Mouse (Mus musculus) cerebellum, postnatal 25 days (tissue): Measurements from ENCODE around the gene Adarb1.
A peak's percentile ranks its signal among the peaks of the same experiment; 100 is the strongest.

Experiments
- DNase-seq, 2 experiments: peaks; one replicate each; pipeline ENCODE4 v3.0.0; 2021; ENCODE audit warnings: mixed read lengths in 2 of 2

The Adarb1 gene

DNA sequence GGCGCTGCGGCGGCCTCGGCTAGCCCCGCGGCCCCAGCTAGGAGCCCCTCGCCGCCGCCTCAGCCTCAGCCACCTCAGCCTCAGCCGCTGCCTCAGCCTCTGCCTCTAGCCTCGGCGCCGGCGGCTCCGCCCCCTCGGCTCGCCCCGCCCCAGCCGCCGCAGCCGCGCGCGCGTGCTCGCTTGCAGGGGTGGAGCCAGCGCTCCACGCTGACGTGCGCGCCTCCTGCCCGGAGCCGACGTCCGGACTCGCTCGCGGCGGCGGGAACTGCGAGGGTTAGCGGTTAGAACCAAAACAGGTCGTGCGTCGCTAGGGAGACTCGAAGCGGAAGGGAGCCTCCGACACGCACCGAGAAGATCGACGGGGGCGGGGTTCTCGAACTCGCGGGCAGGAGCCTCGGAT is at the start of gene Adarb1:
TSS of gene Adarb1 (minus strand) at position 133 of the 400 bp plus-strand sequence.
- DNase-seq, result peak; percentile 93 to 96

DNA sequence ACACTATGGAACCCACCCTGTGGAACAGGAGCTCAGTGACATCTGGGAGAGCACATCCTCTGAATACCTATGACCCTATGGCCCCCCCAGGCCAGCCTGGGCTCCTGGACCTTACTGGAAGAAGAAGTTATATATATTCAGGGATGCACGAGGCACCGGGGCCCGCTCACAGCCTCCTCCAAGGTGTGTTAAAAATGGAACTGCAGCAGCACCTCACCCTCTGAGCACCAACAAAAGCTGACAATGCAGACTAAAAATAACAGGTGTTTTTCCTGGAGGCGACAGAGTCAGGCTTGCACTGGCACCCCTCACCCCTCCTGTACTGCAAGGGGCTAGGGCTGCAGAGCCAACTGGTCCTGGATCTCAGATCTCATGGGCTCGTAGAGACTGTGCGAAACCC is 49.3 kb upstream of the Adarb1 start:
- no peak for DNase-seq

DNA sequence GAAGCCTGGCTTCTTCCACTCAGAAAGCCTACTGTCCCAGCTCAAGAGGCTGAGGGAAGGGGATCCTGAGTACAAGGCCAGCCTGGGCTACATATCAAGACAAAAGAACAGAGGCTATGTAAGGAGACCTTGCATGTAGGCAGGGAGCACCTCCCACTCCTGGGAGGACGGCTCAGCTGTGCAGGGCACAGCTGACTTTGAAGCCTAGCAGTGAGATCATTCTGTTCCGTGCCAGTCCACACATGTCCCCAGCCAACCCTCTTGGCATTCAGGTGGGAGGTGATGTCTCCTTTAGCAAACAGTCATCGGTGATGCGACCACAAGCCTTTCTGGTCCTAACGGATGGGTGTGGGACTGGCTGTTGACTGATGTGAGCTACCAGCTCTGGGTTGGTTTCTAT is 47.8 kb upstream of the Adarb1 start:
- no peak for DNase-seq

DNA sequence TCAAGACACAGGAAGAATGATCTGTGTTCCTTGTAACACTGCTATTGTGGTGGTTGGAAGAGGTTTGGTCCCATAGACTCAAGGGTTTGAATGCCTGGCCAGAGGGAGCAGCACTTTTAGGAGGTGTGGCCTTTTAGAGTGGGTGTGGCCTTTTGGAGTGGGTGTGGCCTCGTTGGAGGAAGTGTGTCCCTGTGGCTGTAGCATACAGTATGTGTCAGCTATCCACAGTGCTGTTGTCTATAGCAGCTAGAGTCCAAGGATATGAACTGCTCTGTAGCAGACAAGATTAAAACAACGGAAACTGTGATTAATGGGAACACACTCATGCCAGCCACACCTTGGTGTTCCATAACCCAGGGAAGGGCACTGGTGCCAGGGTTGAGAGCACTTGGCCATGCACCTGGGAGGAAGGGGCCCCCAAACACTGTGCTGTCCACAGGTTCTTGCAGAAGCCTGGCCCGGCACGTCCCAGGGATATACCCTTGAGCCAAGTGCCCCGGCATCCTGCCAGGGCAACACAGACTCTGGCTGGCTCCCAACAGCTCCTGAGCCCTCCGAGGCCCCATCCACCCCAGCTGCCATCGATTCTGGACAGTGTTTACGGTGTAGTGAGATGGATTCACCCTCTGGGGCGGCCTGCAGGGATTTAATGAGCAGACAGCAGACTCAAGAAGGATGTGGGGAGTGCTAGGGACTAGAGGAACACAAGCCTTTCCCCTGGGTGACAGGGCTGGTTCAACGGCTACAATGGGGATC is 46.3 kb upstream of the Adarb1 start:
- peak; percentile 66 to 79 for DNase-seq

DNA sequence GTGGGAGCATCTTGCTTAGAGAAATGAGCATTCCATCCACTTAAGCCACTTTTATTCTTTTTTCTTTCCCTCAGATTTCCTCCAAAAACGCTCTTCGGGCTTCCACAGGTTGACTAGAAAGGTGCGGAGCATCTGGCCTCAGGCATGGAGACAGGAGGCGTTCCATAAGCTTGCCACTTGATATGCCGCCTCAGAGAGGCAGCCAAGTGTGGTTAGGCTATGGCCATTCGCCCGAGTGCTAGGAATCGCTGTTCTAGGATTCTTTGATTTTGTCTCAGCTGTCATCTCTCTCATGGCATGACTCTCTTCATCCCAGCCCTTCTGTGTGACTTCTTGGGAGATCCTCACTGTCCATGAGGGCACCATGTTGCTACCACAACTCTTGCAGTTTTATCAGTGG is 43.1 kb upstream of the Adarb1 start:
- DNase-seq, result peak in 1 of 2 experiments; percentile 27

DNA sequence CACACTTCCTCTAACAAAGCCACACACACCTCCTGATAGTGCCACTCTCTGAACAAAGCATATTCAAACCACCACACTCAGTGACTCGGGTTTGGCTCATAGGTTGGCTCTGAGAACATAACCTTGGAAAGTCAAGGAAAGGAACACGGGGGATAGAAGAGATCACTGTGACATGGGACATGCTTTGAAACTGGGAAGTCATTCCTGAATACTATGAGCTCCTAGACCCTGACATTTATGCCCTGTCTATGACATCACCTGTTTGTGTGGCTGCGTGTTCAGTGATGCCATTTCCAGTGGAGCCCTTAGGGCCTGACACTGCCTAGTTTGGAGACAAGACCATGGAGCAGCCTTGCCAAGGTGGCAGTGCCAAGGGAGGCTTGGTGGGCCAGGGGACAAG is 39.6 kb upstream of the Adarb1 start:
- DNase-seq, result no peak

DNA sequence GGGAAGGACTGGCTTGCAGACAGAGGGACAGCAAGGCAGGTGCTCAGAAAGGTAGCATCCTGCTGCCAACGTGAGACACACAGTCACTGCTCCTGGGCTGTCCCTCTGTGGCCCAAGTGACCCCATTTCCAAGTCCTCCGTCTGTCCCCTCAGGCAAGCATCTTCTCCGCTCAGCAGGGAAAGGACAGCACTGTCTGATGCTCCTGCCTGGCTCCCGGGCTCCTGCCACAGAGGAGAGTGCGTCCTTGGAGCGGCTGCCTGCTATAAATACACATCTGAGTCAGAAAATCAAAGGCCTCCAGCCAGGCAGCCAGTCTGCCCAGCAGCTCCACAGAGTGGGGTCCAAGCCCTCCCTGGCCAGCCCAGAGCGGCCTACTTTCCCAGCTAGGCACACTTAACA is 38.4 kb upstream of the Adarb1 start:
- DNase-seq, result peak; percentile 87 to 89

DNA sequence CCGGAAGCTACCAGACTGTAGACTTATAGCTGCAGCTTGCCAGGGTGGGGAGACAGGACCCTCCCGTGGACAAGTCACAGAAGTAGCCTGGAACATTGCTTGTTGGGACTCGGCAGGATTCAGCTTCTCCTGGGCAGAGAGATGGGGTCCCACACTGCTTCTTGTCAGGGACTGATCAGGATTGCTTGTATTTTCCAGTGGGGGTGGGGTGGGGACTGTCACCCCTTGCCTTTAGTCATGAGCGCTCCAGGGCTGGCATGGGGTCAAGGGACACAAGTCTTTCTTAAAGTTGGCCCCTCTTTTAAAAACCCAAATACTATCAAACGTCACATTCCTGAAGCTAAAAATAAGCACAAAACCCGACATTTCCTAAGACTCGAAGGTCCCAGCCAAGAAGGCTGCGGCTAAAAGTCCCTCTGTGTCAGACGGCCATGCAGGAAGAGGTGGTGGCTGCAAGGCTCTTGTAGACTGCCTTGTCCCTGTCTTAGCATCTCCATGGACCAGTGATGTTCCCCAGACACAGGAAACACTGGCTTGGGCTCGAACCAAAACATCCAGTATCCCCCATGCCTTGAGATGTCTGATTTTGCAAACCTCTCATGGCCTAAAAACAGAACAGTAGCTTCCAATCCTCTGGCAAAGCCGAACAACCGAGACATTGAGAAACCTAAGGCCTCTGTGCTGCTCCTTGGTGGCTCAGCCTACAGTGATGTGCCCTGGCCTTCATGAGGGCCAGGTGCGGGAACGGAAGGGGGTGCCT is 37.4 kb upstream of the Adarb1 start:
- DNase-seq, result peak in 1 of 2 experiments; percentile 27

DNA sequence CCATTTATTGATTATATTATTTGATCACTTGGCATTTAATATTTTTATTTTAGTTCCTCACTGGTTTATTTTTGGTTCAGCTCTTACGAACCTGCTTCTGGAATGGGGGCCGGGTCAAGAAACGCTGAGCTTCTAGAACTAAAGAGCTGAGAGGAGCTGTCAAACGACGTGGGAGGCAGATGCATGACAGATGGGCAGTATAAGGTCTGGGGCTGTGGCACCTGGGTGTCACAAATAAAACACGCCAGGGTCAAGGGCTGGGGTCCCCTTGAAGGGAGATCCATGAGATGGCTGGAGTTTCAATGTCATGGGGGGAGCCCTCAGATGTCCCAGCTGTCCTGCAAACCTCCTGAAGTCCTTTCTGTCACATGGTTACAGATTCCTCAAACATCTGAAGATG is 36.7 kb upstream of the Adarb1 start:
- DNase-seq, result no peak

DNA sequence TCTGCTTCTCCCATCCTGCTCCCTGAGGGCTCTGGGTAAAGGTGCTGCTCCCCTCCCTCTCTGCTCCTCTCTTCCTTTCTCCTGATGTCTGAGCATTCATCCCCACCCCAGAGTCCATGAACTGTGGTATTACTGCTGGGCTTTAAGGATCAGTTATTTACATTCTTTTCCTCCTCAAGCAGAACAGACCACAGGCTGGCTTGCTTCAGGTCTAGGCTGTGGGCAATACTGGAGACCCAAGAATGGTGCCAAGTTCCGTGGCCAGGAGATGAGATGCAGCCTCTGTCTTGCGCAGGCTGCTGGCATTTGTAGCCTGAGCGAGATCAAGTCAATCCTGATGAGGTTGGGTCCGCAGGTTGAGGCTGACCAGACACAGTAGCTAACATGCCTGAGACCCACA is 33.8 kb upstream of the Adarb1 start:
- DNase-seq, result no peak

DNA sequence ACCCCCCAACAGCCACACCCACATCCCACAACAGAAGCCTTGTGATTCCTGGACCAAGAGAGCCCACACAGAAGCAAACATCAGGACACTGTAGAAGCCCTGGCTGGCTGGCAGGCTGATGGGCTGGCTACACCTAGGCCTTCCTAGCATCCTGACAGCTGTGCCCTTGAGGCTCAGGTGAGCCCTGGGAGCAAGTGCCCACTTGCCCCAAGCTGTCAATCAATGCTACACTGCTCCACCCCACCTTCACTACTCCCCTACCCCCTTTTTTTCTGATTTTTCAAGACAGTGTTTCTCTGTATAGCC is 32.0 kb upstream of the Adarb1 start:
- DNase-seq, result no peak

DNA sequence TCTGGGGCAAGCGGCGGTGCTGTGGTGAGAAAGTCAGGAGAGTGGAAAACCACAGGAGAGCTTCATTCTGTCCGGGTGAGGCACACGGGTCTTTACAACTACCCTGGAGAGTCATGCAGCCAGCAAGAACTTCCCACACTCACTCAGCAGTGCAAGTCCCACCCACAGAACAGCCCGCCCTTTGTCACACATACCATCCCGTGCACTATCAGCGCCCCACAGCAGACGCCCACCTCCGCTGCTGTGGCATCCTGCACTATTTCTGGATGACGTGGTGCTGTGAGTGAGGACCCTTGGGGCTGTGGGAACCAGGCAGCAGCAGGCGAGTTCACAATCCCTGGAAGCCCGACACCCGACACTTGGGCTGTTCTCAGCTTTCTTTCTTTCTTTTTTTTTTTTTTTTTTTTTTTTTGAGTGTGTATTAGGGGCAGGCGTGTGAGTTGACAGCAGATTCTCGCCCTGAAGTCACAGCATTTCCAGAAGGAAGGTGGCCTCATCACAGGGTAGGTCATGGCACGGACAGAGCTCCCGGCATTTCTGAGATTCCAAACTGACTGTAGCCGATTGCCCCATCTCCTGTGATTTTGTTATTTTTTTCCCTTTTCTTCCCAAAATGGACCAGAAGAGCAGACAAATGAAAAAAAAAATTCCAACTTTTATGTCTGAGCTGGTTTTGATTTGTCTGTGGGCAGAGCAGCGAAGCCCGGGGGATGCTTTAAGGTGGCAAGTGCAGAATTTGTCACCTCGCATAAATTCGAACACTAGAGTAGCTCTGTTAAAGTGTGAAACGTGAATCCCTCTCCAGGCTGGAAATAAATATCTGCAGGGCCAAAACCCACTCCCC is 31.5 kb upstream of the Adarb1 start:
- DNase-seq, result no peak

DNA sequence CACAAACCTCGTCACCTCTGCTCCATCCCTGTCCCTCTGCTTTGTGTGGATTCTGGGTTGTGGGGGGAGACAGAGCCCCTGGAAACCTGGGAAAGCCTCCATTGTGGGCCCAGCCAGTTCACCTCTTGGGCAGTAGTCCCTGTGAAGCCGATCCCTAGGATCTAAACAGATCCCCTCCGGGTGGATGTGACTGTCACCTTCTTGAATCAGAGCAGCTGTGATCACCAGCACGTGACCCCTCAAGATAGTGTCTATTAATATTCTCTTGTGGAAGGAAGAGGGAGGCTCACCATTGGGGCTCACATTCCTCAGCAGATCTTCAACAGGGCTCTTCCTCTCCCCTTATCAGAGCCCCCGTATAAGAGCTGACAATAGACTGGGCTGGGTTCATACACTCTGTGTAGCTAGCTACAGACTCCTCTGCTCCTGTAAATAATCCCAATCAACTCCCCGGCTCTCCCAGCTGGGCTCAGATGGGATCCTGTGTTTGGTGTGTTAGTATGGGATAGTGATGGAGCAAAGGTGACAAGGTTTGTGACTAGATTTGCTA is 30.7 kb upstream of the Adarb1 start:
- no peak for DNase-seq

DNA sequence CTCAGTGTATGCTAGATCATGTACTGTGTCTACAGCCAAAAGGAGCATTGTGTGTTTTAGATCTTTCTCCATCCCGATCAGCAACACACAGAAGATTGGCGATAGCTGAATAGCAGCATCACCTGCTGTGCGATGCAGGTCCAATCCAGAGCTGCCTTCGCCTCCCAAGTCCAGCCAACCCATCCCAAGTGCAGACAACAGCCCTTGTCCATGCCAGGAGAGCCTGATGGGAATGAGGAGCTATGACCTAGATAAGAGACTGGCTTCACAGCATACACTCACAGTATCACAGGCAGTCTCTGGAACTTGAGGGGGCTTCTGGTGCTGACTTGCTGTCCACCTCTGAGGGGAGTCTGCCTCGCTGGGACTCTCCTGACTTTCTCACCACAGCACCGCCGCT is 30.1 kb upstream of the Adarb1 start:
- peak; percentile 57 to 59 for DNase-seq

DNA sequence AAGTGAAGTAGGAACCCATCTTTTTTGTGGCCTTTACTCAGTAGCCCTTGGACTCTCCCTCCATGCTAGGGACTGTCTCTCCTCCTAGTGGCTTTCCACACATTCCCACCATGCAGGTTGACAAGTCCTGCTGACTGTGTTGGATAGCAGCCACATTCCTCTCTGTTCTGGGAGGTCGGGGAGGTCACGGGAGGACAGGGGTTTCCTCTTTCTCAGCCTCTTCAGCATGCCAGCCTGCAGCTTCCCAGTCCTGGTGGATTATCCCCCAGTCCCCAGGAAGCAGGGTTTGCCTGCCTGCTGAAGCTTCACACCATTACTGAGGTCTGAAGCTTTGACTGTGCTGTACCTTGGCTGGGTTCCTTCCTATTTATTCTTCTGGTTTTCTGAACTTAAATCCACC is 29.7 kb upstream of the Adarb1 start:
- DNase-seq, result peak in 1 of 2 experiments; percentile 29

DNA sequence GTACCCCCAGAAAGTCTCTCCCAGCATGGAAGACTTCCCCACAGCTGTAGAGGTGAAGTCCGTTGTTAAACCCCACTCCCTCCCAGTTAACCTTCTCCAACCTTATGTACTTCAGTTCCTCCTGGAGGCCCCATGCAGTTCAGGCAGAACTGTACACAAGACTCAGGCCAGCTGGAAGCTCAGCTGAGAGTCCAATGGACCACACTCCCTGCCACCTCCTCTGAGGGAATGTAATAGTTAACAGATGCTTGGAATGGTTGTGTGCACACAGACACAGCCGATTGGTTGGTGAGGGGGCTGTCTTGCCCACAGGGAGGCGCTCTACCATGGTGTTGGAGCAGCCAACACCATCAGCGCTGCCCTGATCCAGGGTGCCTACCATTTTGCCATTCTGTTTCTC is 24.2 kb upstream of the Adarb1 start:
- DNase-seq, result no peak

DNA sequence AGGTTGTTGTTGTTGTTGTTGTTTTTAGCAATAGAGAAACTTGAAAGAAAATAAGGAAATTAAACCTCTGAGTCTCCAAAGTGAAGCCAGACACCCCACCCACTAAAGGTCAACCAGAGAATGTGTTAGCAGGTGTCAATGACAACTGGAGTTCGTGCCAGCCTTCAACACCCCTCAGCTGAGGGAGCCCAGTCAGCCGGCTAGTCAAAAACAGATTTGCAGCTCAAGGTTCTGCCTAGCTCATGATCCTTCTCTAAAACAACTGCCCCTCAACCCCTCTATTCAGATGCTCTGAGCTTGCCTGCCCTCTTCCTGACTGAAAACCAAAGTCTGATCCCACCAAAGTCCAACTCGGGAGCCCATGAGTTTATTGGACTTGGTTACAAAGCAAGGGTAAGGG is 23.7 kb upstream of the Adarb1 start:
- no peak for DNase-seq

DNA sequence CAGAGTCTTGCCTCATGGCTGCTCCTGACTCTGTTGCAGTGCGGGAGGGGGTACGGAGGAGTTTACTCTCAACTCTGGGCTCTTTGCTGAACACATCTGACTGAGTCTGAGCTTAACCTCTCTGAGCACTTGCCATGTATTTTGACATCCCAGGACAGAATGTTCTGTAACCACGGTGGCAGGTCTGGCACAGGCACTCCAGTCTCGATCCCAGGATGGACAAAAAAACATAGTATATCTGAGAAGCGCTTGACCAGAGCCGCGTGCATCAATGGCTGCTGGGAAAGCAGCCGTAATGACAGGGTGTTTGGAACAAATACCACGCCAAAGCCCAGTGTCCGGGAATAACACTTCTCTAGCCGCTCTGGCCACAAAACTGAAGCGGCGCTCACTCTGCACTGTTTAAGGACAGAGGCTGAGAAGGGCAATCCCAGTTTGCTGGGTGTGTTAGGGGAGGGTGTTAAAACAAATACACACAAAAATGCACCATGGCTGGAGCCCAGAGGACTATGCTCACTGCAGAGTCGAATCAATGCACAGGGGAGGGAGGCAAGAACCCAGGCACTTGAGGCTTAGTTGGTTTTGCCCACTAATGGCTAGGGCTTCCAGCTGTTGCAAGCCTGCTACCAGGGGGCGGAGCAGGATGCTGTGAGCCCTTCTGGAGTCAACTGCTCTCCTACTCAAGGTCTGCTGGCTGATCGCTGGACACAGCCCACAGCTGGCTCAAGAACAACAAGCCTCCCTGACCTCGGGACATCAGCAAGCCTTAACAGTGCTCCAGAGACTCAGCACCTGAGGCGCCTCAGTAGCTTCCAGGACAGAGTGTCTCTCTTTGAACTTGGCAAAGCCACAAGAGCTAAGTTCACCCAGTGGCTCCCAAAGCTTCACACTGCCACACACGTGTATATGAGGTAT is 23.0 kb upstream of the Adarb1 start:
- DNase-seq, result no peak

DNA sequence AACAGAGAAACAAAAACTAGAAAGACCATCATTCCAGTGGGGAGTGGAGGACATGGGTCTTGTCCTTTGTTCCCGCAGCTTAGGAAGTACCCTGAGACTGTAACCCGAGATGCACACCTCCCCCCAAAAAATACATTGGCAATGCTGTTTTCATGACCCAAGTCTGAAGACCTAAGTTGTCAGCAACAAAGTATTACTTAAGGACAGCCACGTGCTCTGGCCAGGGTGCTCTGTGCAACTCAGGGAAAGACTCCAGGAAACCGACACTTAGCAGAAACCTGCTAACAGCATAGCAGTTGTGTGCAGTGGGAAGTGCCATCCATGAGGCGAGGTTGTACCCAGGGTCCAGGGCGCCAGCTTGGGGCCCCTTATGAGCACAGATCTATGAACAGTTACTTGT is 22.2 kb upstream of the Adarb1 start:
- no peak for DNase-seq

DNA sequence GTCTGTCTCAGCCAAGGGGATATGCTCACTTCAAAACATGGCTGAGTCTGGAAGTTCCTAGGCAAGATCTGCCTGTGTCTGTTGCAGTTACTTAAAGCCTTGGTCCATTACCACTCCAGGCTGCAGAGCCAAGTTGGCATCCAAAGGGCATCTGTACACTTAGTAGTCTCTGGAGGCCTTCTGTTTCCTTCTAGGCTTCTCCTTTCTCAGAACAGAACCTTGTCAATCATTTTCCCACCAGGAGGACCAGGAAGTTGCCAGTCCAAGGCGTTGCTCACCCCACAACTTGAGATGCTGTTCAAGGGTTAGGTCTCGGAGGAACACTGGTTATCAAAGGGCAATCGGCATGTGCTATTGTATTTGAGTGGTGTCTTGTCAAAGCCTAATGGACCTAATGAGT is 21.0 kb upstream of the Adarb1 start:
- DNase-seq, result no peak

DNA sequence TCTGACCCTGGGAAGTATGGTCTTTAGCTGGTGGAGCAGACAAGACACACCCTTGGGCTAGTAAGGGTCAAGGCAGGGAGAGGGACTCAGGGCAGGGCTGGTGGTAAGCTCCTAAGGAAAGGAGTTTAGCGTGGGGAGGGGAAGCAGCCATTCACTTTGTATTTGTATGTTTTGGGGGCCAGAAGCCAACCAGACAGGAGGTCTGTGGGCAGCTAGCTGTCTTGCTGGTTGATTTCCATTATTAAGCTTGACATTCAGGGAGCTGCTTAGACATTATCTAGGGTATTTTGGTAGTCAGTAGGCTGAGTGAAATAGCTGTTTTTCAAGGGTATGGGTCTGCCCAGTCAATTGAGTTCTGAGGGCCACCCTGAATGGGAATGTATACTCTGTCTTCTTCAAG is 20.0 kb upstream of the Adarb1 start:
- no peak for DNase-seq

DNA sequence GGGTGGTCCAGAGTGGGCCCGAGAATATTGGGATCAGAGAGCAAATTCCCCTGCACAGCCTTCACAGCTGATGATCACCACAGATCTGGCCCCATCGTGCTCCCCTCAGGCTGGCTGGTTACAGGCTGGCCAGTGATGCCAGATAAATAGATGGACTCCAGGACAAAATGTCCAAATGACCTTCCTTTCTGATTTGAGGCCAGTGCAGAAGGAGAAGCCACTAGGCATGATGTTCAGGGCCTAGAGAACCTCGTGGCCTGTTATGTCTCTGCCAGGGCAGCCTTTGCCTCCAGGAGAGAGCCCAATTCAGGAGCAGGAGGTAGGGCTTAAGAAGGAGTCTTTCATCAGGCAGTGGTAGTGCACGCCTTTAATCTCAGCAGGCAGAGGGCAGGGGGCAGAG is 17.3 kb upstream of the Adarb1 start:
- peak in 1 of 2 experiments; percentile 20 for DNase-seq
